Mouse (Mus musculus) ES-Bruce4 (cell line): Measurements from ENCODE around the gene Gm20852. TPM values are rescaled to one million over a fixed set of nuclear protein-coding genes. Genes with fewer than 3 reads are reported as not detected.
"Not testable (repeated sequence)": the region's sequence is repeated elsewhere in the genome, so short reads cannot be mapped to it uniquely, and the experiment has no call there.

Source experiments
- H3K27ac ChIP-seq: 2 replicates; pipeline ENCODE4 v1.5.1; 2012; ENCODE audit warnings: low read length, inconsistent platforms; ENCODE audit not compliant: insufficient read depth
- H3K27me3 ChIP-seq: 2 replicates; pipeline ENCODE4 v1.6.1; 2012; ENCODE audit warnings: mild to moderate bottlenecking, low read length, inconsistent platforms; ENCODE audit not compliant: control insufficient read depth, poor library complexity, insufficient read depth, severe bottlenecking
- H3K36me3 ChIP-seq: 2 replicates; pipeline ENCODE4 v1.6.1; 2012; ENCODE audit warnings: inconsistent platforms, mild to moderate bottlenecking, low read length, moderate library complexity; ENCODE audit not compliant: control insufficient read depth, poor library complexity, insufficient read depth, severe bottlenecking
- H3K4me1 ChIP-seq: one replicate; pipeline ENCODE4 v1.8.1; 2011; ENCODE audit warnings: low read length; ENCODE audit not compliant: control insufficient read depth, insufficient read depth
- H3K4me3 ChIP-seq: 2 replicates; pipeline ENCODE4 v1.5.1; 2011; ENCODE audit warnings: low read depth, mild to moderate bottlenecking, low read length
- H3K9ac ChIP-seq: 2 replicates; pipeline ENCODE4 v1.6.1; 2012; ENCODE audit warnings: low read depth, mild to moderate bottlenecking, inconsistent platforms; ENCODE audit not compliant: poor library complexity, severe bottlenecking
- H3K9me3 ChIP-seq: replicated peaks from 2 replicates; pipeline ENCODE4 v1.6.1; 2012; ENCODE audit warnings: mild to moderate bottlenecking, low read length, inconsistent platforms; ENCODE audit not compliant: control insufficient read depth, poor library complexity, insufficient read depth, severe bottlenecking
- polyA plus RNA-seq: library from polyadenylated mRNA; stranded (reverse); fragments of >200 nt; gene quantifications from 2 replicates; pipeline ENCODE4 v1.2.4, GENCODE M21; 2011; ENCODE audit warnings: low read depth; ENCODE audit not compliant: missing spikeins, insufficient read depth, insufficient read length

Gm20852 gene
- polyA plus RNA-seq, result not detected in 2 replicates

GRCm38 (mm10) chrY:66742023-66742422, at the start of gene Gm20852:
TSS of gene Gm20852 (minus strand) at chrY:66742123.
- not testable (repeated sequence) for H3K36me3 ChIP-seq, H3K27me3 ChIP-seq, H3K27ac ChIP-seq, H3K9ac ChIP-seq, H3K9me3 ChIP-seq, H3K4me1 ChIP-seq, H3K4me3 ChIP-seq
